Mouse (Mus musculus): ENCODE measurements at regions not wholly inside any gene's neighbourhood (a gene's known extent, or its start where the extent isn't known, plus 50 kb on each side); places are given as distances from the start of the nearest gene placed in this dataset.

DNA sequence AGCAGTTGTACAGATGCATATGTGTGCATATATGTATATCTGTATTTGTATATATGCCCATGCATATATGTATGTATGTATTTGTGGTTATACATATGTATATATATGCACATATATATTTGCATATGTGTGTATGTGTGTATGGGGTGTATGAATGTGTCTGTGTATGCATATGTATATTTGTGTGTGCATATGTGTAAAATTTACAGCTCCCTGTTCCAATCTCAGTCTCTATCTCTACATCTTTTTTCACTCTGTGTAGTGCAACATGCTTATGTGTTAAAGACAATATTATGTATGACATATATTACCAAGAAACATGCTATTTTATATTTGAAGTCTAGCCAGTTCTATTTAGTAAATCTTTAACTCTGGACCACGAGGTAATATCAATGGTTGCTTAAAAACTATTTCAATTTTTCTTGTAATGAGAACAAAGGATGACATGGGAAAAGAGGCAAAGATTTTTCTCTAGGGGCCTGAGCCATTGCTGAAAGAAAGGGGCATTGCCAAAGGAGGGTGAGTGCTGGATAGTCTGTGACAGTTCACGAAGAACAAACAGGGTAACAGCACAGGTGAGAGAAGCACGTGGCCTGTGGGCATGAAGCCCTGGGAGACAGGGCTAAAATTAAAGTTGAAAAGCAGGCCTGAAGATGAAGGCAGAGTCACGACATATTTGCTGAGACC is 769.0 kb downstream of the Ryr2 start:
- no peak overlapping the region for H3K9ac ChIP-seq (replicated peaks; ENCODE audit: low read length)
- no peak overlapping the region for H3K27ac ChIP-seq (replicated peaks; ENCODE audit: low read depth, low read length)
- DNase-seq (ENCODE audit: low spot score), result no peak
- H3K36me3 ChIP-seq (replicated peaks; ENCODE audit: control insufficient read depth, insufficient read depth, low read depth, low read length), result no peaks in the 10 kb centered on the region
- H3K9me3 ChIP-seq (replicated peaks; ENCODE audit: control insufficient read depth, low read length), result no peaks in the 10 kb centered on the region
- 51% methylated on average over 4 of the region's 4 CpGs for WGBS
- H3K4me2 ChIP-seq (ENCODE audit: low read depth, low read length), result no peak overlapping the region
- H3K4me1 ChIP-seq (ENCODE audit: control insufficient read depth, insufficient read depth, low read length), result no peaks in the 10 kb centered on the region
- no peaks in the 10 kb centered on the region for H3K27me3 ChIP-seq (ENCODE audit: control insufficient read depth, insufficient read depth, low read length)
- H3K4me3 ChIP-seq (ENCODE audit: low read depth, low read length), result no peak overlapping the region
- ATAC-seq (replicated peaks; ENCODE audit: insufficient number of reproducible peaks, low FRiP score, low TSS enrichment, low read depth), result no peak

GRCm38 (mm10) chr13:11336958-11337357 is 769.8 kb downstream of the Ryr2 start:
- Histone ChIP-seq H3K4me2 (ENCODE audit: low read depth, low read length) (no peak overlapping the region), H3K9me3 (replicated peaks; ENCODE audit: control insufficient read depth, low read length) (no peaks in the 10 kb centered on the region), H3K27ac (replicated peaks; ENCODE audit: low read depth, low read length) (no peak overlapping the region), H3K4me1 (ENCODE audit: control insufficient read depth, insufficient read depth, low read length) (no peaks in the 10 kb centered on the region), H3K9ac (replicated peaks; ENCODE audit: low read length) (no peak overlapping the region), H3K36me3 (replicated peaks; ENCODE audit: control insufficient read depth, insufficient read depth, low read depth, low read length) (no peaks in the 10 kb centered on the region), H3K4me3 (ENCODE audit: low read depth, low read length) (no peak overlapping the region), H3K27me3 (ENCODE audit: control insufficient read depth, insufficient read depth, low read length) (no peaks in the 10 kb centered on the region)
- ATAC-seq (replicated peaks; ENCODE audit: insufficient number of reproducible peaks, low FRiP score, low TSS enrichment, low read depth) (no peak), DNase-seq (ENCODE audit: low spot score) (no peak)
- 76% methylated on average over 3 of the region's 3 CpGs for WGBS

DNA sequence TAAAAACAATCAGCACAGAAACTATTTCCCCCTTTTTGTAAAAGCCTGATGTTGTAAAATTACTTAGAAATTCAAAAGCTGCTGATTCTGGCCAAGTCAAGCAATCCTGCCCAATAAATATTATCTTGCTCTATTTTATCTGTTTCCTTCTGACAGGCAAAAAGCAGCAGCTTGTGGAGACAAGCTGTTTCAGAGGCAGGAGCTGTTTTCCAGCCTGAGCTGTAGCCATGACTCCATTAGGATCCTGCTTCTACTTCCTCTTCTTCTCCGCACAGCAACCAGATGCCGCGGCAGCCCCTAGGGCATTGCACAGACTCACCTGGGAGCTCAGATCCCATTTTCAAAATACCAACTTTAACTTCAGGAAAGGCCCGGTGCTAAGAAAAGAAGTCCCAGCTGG is 774.8 kb downstream of the Ryr2 start:
- Histone ChIP-seq H3K4me3 (ENCODE audit: low read depth, low read length) (no peak overlapping the region), H3K9ac (replicated peaks; ENCODE audit: low read length) (no peak overlapping the region), H3K27ac (replicated peaks; ENCODE audit: low read depth, low read length) (no peak overlapping the region), H3K4me1 (ENCODE audit: control insufficient read depth, insufficient read depth, low read length) (no peaks in the 10 kb centered on the region), H3K9me3 (replicated peaks; ENCODE audit: control insufficient read depth, low read length) (no peaks in the 10 kb centered on the region), H3K4me2 (ENCODE audit: low read depth, low read length) (no peak overlapping the region), H3K36me3 (replicated peaks; ENCODE audit: control insufficient read depth, insufficient read depth, low read depth, low read length) (no peaks in the 10 kb centered on the region), H3K27me3 (ENCODE audit: control insufficient read depth, insufficient read depth, low read length) (no peaks in the 10 kb centered on the region)
- DNase-seq (ENCODE audit: low spot score) (no peak), ATAC-seq (replicated peaks; ENCODE audit: insufficient number of reproducible peaks, low FRiP score, low TSS enrichment, low read depth) (no peak)
- 76% methylated on average over 4 of the region's 4 CpGs for WGBS

DNA sequence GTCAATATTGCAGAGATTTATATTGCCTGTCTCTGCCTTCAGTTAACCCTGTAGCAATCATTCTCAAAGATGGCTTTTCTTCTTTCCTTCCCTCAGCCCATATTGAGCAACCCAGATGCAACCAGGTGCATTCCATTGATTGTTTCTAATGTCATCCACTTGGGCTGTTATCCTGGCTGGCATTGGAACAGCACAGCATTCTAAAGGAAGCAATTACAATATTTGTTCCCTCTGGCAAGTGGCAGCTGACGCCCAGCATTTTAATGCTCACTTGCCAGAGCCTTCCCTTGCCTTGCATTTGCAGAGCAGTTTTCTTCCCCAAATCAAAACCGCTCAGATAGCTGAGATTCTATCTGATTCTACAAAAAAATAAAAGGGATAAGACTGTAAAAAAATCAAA is 798.0 kb downstream of the Ryr2 start:
- H3K9me3 ChIP-seq (replicated peaks; ENCODE audit: control insufficient read depth, low read length), result no peaks in the 10 kb centered on the region
- 78% methylated on average over 2 of the region's 2 CpGs for WGBS
- H3K4me1 ChIP-seq (ENCODE audit: control insufficient read depth, insufficient read depth, low read length), result no peaks in the 10 kb centered on the region
- no peaks in the 10 kb centered on the region for H3K27me3 ChIP-seq (ENCODE audit: control insufficient read depth, insufficient read depth, low read length)
- H3K36me3 ChIP-seq (replicated peaks; ENCODE audit: control insufficient read depth, insufficient read depth, low read depth, low read length), result no peaks in the 10 kb centered on the region
- ATAC-seq (replicated peaks; ENCODE audit: insufficient number of reproducible peaks, low FRiP score, low TSS enrichment, low read depth) (no peak), DNase-seq (ENCODE audit: low spot score) (no peak)
- H3K4me3 ChIP-seq (ENCODE audit: low read depth, low read length), result no peak overlapping the region
- H3K4me2 ChIP-seq (ENCODE audit: low read depth, low read length), result no peak overlapping the region
- no peak overlapping the region for H3K9ac ChIP-seq (replicated peaks; ENCODE audit: low read length)
- H3K27ac ChIP-seq (replicated peaks; ENCODE audit: low read depth, low read length), result no peak overlapping the region

DNA sequence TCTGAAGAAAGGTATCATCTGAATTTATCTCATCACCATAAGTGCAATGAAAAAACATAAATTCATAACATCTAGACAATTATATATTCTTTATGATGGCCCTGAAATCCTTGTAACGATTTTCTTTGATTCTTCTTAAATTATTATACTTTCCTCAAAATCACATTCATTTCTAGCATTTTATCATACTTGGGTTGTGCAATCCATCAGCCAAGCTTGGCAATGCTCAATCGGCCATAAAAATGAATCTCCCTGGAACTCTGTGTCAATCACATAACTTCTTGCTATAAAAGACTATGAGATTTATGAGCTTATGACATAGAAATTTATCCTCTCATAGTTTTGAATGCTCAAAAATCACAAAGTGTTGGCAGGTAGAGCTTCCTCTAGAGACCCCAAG is 811.3 kb downstream of the Ryr2 start:
- Histone ChIP-seq H3K4me1 (ENCODE audit: control insufficient read depth, insufficient read depth, low read length) (no peaks in the 10 kb centered on the region), H3K4me3 (ENCODE audit: low read depth, low read length) (no peak overlapping the region), H3K4me2 (ENCODE audit: low read depth, low read length) (no peak overlapping the region), H3K9me3 (replicated peaks; ENCODE audit: control insufficient read depth, low read length) (no peaks in the 10 kb centered on the region), H3K27me3 (ENCODE audit: control insufficient read depth, insufficient read depth, low read length) (no peaks in the 10 kb centered on the region), H3K9ac (replicated peaks; ENCODE audit: low read length) (no peak overlapping the region), H3K27ac (replicated peaks; ENCODE audit: low read depth, low read length) (no peak overlapping the region), H3K36me3 (replicated peaks; ENCODE audit: control insufficient read depth, insufficient read depth, low read depth, low read length) (no peaks in the 10 kb centered on the region)
- DNase-seq (ENCODE audit: low spot score) (no peak), ATAC-seq (replicated peaks; ENCODE audit: insufficient number of reproducible peaks, low FRiP score, low TSS enrichment, low read depth) (no peak)
- 87% methylated on average over 2 of the region's 2 CpGs for WGBS

GRCm38 (mm10) chr13:11294689-11295088 is 812.1 kb downstream of the Ryr2 start:
- no peaks in the 10 kb centered on the region for H3K4me1 ChIP-seq (ENCODE audit: control insufficient read depth, insufficient read depth, low read length)
- no peak overlapping the region for H3K27ac ChIP-seq (replicated peaks; ENCODE audit: low read depth, low read length)
- WGBS, result 83% methylated on average over 1 of the region's 1 CpGs
- H3K9me3 ChIP-seq (replicated peaks; ENCODE audit: control insufficient read depth, low read length), result no peaks in the 10 kb centered on the region
- DNase-seq (ENCODE audit: low spot score) (no peak), ATAC-seq (replicated peaks; ENCODE audit: insufficient number of reproducible peaks, low FRiP score, low TSS enrichment, low read depth) (no peak)
- H3K27me3 ChIP-seq (ENCODE audit: control insufficient read depth, insufficient read depth, low read length), result no peaks in the 10 kb centered on the region
- H3K4me3 ChIP-seq (ENCODE audit: low read depth, low read length), result no peak overlapping the region
- H3K36me3 ChIP-seq (replicated peaks; ENCODE audit: control insufficient read depth, insufficient read depth, low read depth, low read length), result no peaks in the 10 kb centered on the region
- no peak overlapping the region for H3K4me2 ChIP-seq (ENCODE audit: low read depth, low read length)
- H3K9ac ChIP-seq (replicated peaks; ENCODE audit: low read length), result no peak overlapping the region

DNA sequence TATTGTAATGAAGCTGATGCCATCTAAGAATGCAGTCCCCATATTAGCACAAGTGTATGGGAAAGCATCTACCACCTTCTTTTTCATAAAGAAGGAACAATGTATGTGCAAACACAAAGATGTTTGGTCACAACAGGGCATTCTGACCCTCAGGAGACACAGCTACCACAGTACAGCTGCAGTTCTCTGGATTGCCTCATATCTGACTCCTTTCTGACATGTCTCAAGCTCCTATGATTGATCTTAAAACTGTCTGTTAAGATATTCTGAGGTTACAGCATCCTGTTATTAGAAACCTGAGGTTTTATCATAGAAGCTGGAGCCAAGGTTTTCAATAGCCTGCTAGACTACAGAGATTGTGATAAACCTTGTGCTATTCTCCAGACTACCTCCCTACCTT is 813.0 kb downstream of the Ryr2 start:
- H3K9ac ChIP-seq (replicated peaks; ENCODE audit: low read length), result no peak overlapping the region
- H3K9me3 ChIP-seq (replicated peaks; ENCODE audit: control insufficient read depth, low read length), result no peaks in the 10 kb centered on the region
- no peaks in the 10 kb centered on the region for H3K4me1 ChIP-seq (ENCODE audit: control insufficient read depth, insufficient read depth, low read length)
- DNase-seq (ENCODE audit: low spot score), result no peak
- no peak for ATAC-seq (replicated peaks; ENCODE audit: insufficient number of reproducible peaks, low FRiP score, low TSS enrichment, low read depth)
- H3K36me3 ChIP-seq (replicated peaks; ENCODE audit: control insufficient read depth, insufficient read depth, low read depth, low read length), result no peaks in the 10 kb centered on the region
- no peak overlapping the region for H3K27ac ChIP-seq (replicated peaks; ENCODE audit: low read depth, low read length)
- H3K27me3 ChIP-seq (ENCODE audit: control insufficient read depth, insufficient read depth, low read length), result no peaks in the 10 kb centered on the region
- H3K4me3 ChIP-seq (ENCODE audit: low read depth, low read length), result no peak overlapping the region
- no peak overlapping the region for H3K4me2 ChIP-seq (ENCODE audit: low read depth, low read length)

DNA sequence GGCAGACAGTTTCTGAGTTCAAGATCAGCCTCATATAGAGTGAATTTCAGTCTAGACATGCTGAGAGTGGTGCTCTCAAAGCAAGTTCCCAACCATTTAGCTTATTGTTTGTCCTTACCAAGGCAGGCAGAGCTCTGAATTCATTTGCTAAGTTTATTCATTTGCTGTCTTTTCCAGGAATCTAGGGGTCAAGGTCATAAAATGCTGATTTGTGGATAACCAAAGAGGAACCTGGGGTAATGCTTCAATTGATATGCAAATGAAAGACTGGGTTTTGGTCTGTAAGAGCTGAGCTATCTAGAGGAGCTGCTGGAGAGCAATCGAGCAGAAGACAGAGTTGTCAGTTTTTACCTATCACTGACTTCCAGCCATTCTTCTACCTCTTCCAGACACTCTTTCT is 832.8 kb downstream of the Ryr2 start:
- ATAC-seq (replicated peaks; ENCODE audit: insufficient number of reproducible peaks, low FRiP score, low TSS enrichment, low read depth) (no peak), DNase-seq (ENCODE audit: low spot score) (no peak)
- H3K4me2 ChIP-seq (ENCODE audit: low read depth, low read length), result no peak overlapping the region
- H3K4me1 ChIP-seq (ENCODE audit: control insufficient read depth, insufficient read depth, low read length), result no peaks in the 10 kb centered on the region
- H3K27ac ChIP-seq (replicated peaks; ENCODE audit: low read depth, low read length), result no peak overlapping the region
- no peak overlapping the region for H3K4me3 ChIP-seq (ENCODE audit: low read depth, low read length)
- H3K27me3 ChIP-seq (ENCODE audit: control insufficient read depth, insufficient read depth, low read length), result no peaks in the 10 kb centered on the region
- H3K9me3 ChIP-seq (replicated peaks; ENCODE audit: control insufficient read depth, low read length), result no peaks in the 10 kb centered on the region
- H3K9ac ChIP-seq (replicated peaks; ENCODE audit: low read length), result no peak overlapping the region
- WGBS, result 48% methylated on average over 1 of the region's 1 CpGs
- no peaks in the 10 kb centered on the region for H3K36me3 ChIP-seq (replicated peaks; ENCODE audit: control insufficient read depth, insufficient read depth, low read depth, low read length)

Measured in embryonic facial prominence, embryonic 11.5 days (tissue).